Mouse (Mus musculus): ENCODE data around the gene Ptprm.

- no peak for TF ChIP-seq CTCF (IDR thresholded peaks at IDR 0.05; ENCODE audit: insufficient read depth, low read depth, low read length)
- TF ChIP-seq POLR2A (IDR thresholded peaks at IDR 0.05; ENCODE audit: insufficient read depth, low read depth, low read length), result no peak
Observed at GRCm38 (mm10) chr17:66693676-66694304, 660.5 kb downstream of the Ptprm start.
